Mouse (Mus musculus) neural tube, embryonic 14.5 days (tissue): Measurements from ENCODE around the gene Tcf3. TPM values are rescaled to one million over a fixed set of nuclear protein-coding genes. Genes with fewer than 3 reads are reported as not detected.
A peak's percentile ranks its signal among the peaks of the same experiment; 100 is the strongest.

Experiments
- ATAC-seq: fragments of 200-750 bp; cut with Nextera tagmentation; 2 replicates; pipeline ENCODE4 v1.8.0; 2017; ENCODE audit warnings: low read depth, mild to moderate bottlenecking, moderate TSS enrichment, moderate library complexity
- H3K27ac ChIP-seq: fragments of 300-500 bp; sonication (generic); 2 replicates; pipeline ENCODE4 v1.5.1; 2014; ENCODE audit warnings: low read depth, mild to moderate bottlenecking, control low read depth, low read length, moderate library complexity, mixed read lengths
- H3K27me3 ChIP-seq: fragments of 300-500 bp; sonication (generic); 2 replicates; pipeline ENCODE4 v1.6.1; 2014; ENCODE audit warnings: low read length; ENCODE audit not compliant: control insufficient read depth, insufficient read depth
- H3K36me3 ChIP-seq: fragments of 300-500 bp; sonication (generic); 2 replicates; pipeline ENCODE4 v1.6.1; 2014; ENCODE audit warnings: low read length, mixed read lengths; ENCODE audit not compliant: control insufficient read depth, insufficient read depth
- H3K4me1 ChIP-seq: fragments of 300-500 bp; sonication (generic); 2 replicates; pipeline ENCODE4 v1.6.1; 2014; ENCODE audit warnings: low read length; ENCODE audit not compliant: control insufficient read depth, insufficient read depth
- H3K4me2 ChIP-seq: fragments of 300-500 bp; sonication (generic); 2 replicates; pipeline ENCODE4 v1.6.1; 2014; ENCODE audit warnings: mild to moderate bottlenecking, low read depth, low read length, control low read depth
- H3K4me3 ChIP-seq: fragments of 300-500 bp; sonication (generic); 2 replicates; pipeline ENCODE4 v1.5.1; 2014; ENCODE audit warnings: low read depth, low read length, control low read depth, mixed read lengths
- H3K9ac ChIP-seq: fragments of 300-500 bp; sonication (generic); replicated peaks from 2 replicates; pipeline ENCODE4 v1.6.1; 2014; ENCODE audit warnings: low read depth, mild to moderate bottlenecking, control low read depth, low read length, mixed read lengths
- H3K9me3 ChIP-seq: fragments of 300-500 bp; sonication (generic); 2 replicates; pipeline ENCODE4 v1.6.1; 2016; ENCODE audit warnings: low read length; ENCODE audit not compliant: control insufficient read depth
- WGBS: fragments of 180-500 bp; shearing (Covaris S2); extraction: QIAGEN DNeasy Blood & Tissue Kit; methylation state at CpG from one replicate; pipeline ENCODE4 v1.1.7; 2014; 5-methylcytosine and 5-hydroxymethylcytosine counted together
- polyA plus RNA-seq: library from polyadenylated mRNA; unstranded; fragments of >200 nt; fragmentation: Nextera tagmentation; extraction: Ambion mirVana; gene quantifications from 2 replicates; pipeline ENCODE4 v1.2.1, GENCODE M21; 2014

The Tcf3 gene
- polyA plus RNA-seq, 1 experiment from 2014 or later: 30.4 TPM

DNA sequence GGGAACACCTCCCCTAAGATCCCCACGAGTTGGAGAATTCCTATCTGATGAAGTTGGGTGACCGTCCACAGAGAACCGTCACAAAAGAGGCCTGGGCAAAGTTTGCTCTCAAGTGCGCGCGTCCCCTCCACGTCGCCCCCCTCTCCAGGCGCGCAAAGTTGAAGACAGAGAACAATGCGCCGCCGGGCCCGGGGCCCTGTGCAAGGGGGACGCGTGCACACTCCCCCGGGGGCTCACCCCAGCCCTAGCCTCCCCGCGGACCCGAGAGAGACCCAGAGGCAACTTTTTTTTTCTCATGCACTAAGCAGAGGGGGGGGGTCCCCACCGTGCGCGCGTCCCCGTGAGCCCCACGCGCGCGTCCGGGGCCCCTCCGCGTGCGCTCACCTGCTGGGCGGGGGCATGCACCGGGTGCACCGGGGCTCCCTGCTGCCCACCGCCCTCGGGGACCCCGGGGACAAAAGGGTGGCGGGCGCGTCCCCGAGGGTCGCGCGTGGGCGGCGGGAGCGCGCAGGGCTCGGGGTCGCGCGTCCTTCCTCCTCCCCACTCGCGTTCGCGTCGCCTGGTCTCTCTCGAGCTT lies 423 bp downstream of the Tcf3 start:
- Histone ChIP-seq H3K4me1 (peaks cover 17% of the 10 kb centered on the region), H3K4me2 (peak overlapping the region; percentile 75), H3K9ac (peak overlapping the region; percentile 94), H3K36me3 (peaks cover 21% of the 10 kb centered on the region), H3K27ac (peak overlapping the region; percentile 94), H3K4me3 (peak overlapping the region; percentile 90), H3K27me3 (no peaks in the 10 kb centered on the region), H3K9me3 (no peaks in the 10 kb centered on the region)
- ATAC-seq: peak; percentile 19; the same call in 1 of the 2 replicates
- 0% methylated on average over 51 of the region's 60 CpGs for WGBS

DNA sequence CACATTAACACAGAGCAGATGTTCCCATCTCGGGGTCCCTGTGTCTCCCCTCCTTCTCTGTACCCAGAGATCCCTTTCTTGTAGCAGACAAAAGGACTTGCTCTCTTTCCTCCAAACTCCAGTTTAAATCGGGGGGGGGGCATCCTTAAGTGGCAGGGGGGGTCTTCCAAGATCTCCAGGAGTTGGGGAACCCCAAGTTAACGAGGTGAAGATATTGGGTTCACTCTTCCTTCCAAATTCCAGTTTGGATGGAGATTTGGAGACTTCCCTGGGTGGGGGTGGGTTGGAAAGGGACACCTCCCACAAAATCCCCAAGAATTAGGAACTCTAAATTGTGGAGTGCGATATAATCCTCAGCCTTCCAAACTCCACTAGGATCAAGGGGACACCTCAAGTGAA lies 1.1 kb downstream of the Tcf3 start:
- H3K4me2 ChIP-seq: peak overlapping the region; percentile 75
- ATAC-seq: no peak
- H3K9ac ChIP-seq: peak overlapping the region; percentile 94
- H3K27me3 ChIP-seq: no peaks in the 10 kb centered on the region
- H3K4me1 ChIP-seq: peaks cover 17% of the 10 kb centered on the region
- peaks cover 26% of the 10 kb centered on the region for H3K36me3 ChIP-seq
- 2% methylated on average over 4 of the region's 4 CpGs for WGBS
- H3K9me3 ChIP-seq: no peaks in the 10 kb centered on the region
- no peak overlapping the region for H3K27ac ChIP-seq
- H3K4me3 ChIP-seq: peak overlapping the region; percentile 90

DNA sequence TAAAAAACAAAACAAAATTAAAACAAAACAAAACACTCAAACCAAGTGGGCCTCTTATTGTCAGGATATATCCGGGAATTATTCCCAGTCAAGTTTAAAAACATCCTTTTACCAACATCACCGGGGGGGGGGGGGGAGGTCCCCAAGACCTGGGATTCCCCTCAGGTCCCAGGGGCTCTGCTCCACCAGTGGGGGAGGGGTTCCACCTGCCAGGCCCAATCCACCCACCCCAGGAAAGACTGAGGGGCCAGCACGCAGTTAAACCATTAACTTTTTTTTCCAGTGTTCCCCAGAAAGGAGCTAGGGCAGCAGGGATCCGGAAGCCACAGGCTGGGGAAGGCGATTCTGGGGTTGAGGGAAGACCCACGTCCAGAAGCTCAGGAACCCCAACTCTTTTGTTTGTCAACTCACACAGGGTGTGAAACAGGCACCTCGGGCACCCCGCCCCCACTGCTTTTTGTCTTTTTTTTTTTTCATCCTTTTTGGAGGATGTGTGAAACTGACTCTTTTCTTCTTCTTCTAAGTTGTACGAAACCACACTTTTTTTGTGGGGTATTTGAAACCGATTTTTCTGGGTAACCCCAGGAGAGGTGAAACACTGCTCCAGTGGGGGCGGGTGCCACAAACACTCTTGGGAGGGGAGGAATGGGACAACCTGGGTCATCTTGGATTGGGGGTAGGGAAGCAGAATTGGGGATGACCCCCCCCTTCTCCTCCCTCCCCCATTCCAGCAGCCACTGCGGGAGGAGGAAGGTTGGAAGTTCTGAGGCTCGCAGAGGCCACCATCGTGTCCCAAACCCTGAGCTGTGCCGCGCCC lies 1.7 kb downstream of the Tcf3 start:
- 16% methylated on average over 15 of the region's 16 CpGs for WGBS
- H3K27ac ChIP-seq: no peak overlapping the region

DNA sequence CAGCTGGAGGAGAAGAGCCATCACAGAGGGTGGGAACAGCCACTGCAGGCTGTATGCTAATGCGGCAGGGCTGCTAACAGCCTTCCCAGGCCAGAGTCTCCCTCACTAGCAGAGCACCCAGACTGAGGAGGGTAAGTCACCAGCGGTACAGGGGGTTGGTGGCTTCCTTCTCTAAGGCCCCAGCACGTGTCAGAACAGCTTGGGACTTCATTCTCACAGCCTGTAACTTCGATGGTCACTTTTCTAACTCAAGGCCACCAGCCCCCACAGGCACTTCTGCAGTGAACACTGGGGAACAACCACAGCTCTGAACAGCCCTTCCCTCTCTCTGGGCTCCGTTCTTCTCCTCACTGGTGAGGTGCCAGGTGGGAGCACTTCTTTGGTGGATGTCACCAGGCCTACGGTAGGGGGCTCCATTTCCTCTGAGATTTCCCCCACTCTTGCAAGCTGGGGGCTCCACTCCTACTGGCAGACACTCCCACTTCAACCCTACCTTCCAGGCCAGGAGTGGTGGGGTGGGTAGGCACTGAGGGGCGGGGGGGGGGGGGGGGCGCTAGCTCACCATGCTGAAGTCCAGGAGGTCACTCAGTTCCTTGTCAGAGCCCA lies 3.0 kb downstream of the Tcf3 start:
- WGBS: 75% methylated on average over 8 of the region's 8 CpGs
- no peaks in the 10 kb centered on the region for H3K9me3 ChIP-seq
- ATAC-seq: no peak
- H3K9ac ChIP-seq: no peak overlapping the region
- peaks cover 17% of the 10 kb centered on the region for H3K4me1 ChIP-seq
- H3K27ac ChIP-seq: no peak overlapping the region
- no peak overlapping the region for H3K4me2 ChIP-seq
- H3K27me3 ChIP-seq: no peaks in the 10 kb centered on the region
- no peak overlapping the region for H3K4me3 ChIP-seq
- peaks cover 41% of the 10 kb centered on the region for H3K36me3 ChIP-seq

More for the DNA sequence above, 1.7 kb downstream of the Tcf3 start:
- Histone ChIP-seq H3K9ac (peak overlapping the region; percentile 94), H3K27me3 (no peaks in the 10 kb centered on the region), H3K4me1 (peaks cover 17% of the 10 kb centered on the region), H3K9me3 (no peaks in the 10 kb centered on the region), H3K4me3 (peak overlapping the region; percentile 90), H3K36me3 (peaks cover 32% of the 10 kb centered on the region), H3K4me2 (peak overlapping the region; percentile 75)
- no peak for ATAC-seq

DNA sequence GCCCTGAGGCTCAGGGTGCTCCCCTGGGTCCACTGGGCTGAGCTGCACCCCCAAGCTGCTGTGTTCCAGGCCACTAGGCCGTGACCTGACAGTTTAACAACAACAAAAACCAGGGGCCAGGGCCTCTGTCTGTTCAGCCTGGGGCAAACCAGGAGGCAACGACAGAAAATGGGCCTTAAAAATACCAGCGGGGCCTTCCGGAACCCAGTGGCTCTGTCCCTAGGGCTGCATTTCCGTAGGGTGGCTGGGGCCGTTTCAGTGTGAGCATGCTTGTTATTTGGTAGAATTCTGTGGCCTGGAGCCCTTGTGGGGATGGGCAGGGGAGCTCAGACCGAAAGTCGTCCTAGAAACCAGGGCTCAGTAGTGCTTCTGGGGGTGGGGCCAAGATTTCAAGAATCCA lies 3.6 kb downstream of the Tcf3 start:
- Histone ChIP-seq H3K9ac (no peak overlapping the region), H3K27ac (no peak overlapping the region), H3K27me3 (no peaks in the 10 kb centered on the region), H3K9me3 (no peaks in the 10 kb centered on the region), H3K4me2 (no peak overlapping the region), H3K4me3 (no peak overlapping the region), H3K4me1 (peaks cover 17% of the 10 kb centered on the region), H3K36me3 (peaks cover 47% of the 10 kb centered on the region)
- WGBS: 78% methylated on average over 8 of the region's 8 CpGs
- ATAC-seq: no peak

DNA sequence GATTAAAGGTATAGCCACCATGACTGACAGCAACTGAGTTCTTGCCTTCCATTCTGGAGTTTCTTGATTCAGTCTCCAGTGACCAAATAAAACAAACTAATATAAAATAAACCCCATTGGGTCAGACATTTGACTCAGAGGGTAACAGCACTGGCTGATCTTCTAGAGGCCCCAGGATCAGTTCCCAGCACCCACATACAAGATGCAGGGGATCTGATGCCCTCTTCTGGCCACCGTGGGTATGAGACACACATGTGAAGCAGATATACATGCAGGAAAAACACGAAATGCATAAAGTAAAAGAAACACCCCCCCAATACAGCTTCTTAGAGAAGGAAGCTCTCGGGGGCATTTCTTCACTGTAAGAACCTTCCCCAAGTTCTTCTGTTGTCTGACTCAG lies 8.4 kb downstream of the Tcf3 start:
- Histone ChIP-seq H3K9ac (no peak overlapping the region), H3K4me2 (no peak overlapping the region), H3K4me1 (peaks cover 7% of the 10 kb centered on the region; the same call in 1 of the 2 replicates), H3K27me3 (no peaks in the 10 kb centered on the region), H3K27ac (no peak overlapping the region), H3K36me3 (peaks cover 64% of the 10 kb centered on the region), H3K9me3 (no peaks in the 10 kb centered on the region), H3K4me3 (no peak overlapping the region)
- ATAC-seq: no peak
- 97% methylated on average over 3 of the region's 3 CpGs for WGBS

DNA sequence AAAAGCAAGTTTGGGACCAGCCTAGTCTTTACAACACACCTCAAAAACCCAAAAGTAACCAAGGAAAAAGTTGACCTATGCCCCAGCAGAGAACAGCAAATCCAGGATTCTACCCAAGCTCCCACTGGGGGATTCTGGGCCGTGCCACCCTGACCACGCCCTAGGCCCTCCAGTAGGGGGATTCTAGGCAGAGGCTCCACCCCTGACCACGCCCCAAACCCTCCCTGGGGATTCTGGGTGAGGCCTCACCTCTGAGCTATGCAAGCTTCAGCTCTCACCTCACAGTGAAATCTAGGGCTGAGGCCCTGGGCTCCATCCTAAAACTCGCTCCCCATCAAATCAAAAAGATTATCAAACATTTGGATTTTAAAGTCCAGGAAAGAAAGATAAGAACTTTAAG lies 9.9 kb downstream of the Tcf3 start:
- Histone ChIP-seq H3K36me3 (peaks cover 61% of the 10 kb centered on the region), H3K4me1 (peaks cover 7% of the 10 kb centered on the region; the same call in 1 of the 2 replicates), H3K27ac (0 out of 2 replicates have a peak overlapping the region, but pooled peaks have one; percentile 34), H3K9ac (no peak overlapping the region), H3K4me3 (no peak overlapping the region), H3K4me2 (no peak overlapping the region), H3K27me3 (no peaks in the 10 kb centered on the region), H3K9me3 (no peaks in the 10 kb centered on the region)
- no peak for ATAC-seq
- 53% methylated on average over 4 of the region's 4 CpGs for WGBS

DNA sequence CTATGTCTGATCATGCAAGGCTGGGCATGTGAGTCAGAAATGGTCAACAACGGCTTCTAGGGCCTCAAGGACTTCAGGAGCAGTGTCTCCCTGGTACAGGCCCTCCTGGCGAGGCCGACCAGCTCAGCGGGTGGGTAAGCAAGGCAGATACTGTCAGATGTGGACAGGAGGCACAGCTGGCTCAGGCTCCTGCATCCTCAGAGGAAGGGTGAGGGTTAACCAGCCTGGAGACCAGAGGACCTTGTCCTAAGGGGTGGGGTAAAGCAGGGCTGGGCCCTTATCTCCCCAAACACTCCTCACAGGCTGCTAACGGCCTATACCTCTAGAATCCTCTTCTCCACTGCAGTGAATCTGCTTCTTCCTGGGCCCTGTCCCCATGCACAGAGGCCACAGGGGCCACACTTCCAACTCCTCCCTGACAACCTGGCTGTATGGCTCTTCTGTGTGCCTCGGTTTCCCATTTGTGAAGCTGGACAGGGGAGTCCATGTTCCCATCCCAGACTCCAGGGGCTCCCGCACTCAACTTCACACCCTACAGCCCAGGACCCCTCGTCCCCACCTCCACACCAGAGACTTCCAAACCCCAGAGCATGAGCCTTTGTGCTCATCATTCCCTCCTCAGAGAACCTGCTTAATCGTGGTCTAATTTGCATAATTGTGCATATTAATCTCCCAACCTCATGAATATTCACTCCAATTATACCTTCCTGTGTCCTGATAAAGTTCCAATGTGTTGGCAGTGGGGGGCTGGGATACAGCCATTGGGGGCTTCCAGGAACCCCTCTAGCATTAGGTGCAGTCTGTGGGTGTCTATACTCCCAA lies 11.6 kb downstream of the Tcf3 start:
- no peak overlapping the region for H3K4me2 ChIP-seq
- H3K9me3 ChIP-seq: no peaks in the 10 kb centered on the region
- no peak overlapping the region for H3K4me3 ChIP-seq
- peaks cover 7% of the 10 kb centered on the region; the same call in 1 of the 2 replicates for H3K4me1 ChIP-seq
- peak overlapping the region; percentile 66 for H3K27ac ChIP-seq
- ATAC-seq: no peak
- no peak overlapping the region for H3K9ac ChIP-seq
- H3K27me3 ChIP-seq: no peaks in the 10 kb centered on the region
- WGBS: 77% methylated on average over 9 of the region's 9 CpGs
- H3K36me3 ChIP-seq: peaks cover 58% of the 10 kb centered on the region
